In genomic region chr9:30613715-30614114, GRCm38 (mm10) we compare ENCODE assay signal across 13 mouse cellular contexts.
DNase-seq lines count a peak whose midpoint lies in the region; ATAC-seq and TF ChIP-seq lines count a peak whose summit lies in the region.
"Had no signal": no experiment of that assay in that cellular context is flagged by ENCODE, and none has a peak within 500 bp of the region (broad histone marks: within the 10 kb centered on the region; RNA-seq: fewer than 3 reads in every experiment).

No protein-coding gene starts in this region.

- ATAC-seq in hindbrain, embryonic 15.5 days (ENCODE audit: low FRiP score, low read depth), result 0 out of 2 replicates have a peak, but pooled peaks have one; percentile 42
- ATAC-seq in hindbrain, embryonic 12.5 days (ENCODE audit: low FRiP score), result no peak
- ATAC-seq in midbrain, embryonic 13.5 days, result peak; percentile 70
- no peak for ATAC-seq in midbrain, embryonic 11.5 days (ENCODE audit: low FRiP score)
- ATAC-seq in midbrain, embryonic 16.5 days, result peak; percentile 62; the same call in 1 of the 2 replicates
- ATAC-seq in erythroblast, adult 5-6 weeks (replicated peaks; ENCODE audit: low FRiP score, poor library complexity, severe bottlenecking), result no peak
- ATAC-seq: CD4-positive, CD25-positive, alpha-beta regulatory T cell, adult 4 months had no signal

- H3K9ac ChIP-seq in hindbrain, embryonic 15.5 days, result no peak overlapping the region
- H3K9ac ChIP-seq in hindbrain, embryonic 12.5 days, result no peak overlapping the region
- no peak overlapping the region for H3K9ac ChIP-seq in midbrain, embryonic 13.5 days (replicated peaks)
- no peak overlapping the region for H3K9ac ChIP-seq in midbrain, embryonic 11.5 days (ENCODE audit: low read length)
- no peak overlapping the region for H3K9ac ChIP-seq in midbrain, embryonic 16.5 days (ENCODE audit: low read depth, low read length)
- H3K9ac ChIP-seq: embryonic facial prominence, embryonic 12.5 days had no signal

- H3K27ac ChIP-seq in hindbrain, embryonic 15.5 days (replicated peaks), result no peak overlapping the region
- H3K27ac ChIP-seq in hindbrain, embryonic 12.5 days, result no peak overlapping the region
- H3K27ac ChIP-seq in midbrain, embryonic 13.5 days, result no peak overlapping the region
- no peak overlapping the region for H3K27ac ChIP-seq in midbrain, embryonic 11.5 days (ENCODE audit: low read depth, low read length)
- peak overlapping the region; percentile 26; the same call in 1 of the 2 replicates for H3K27ac ChIP-seq in midbrain, embryonic 16.5 days (ENCODE audit: low read length)
- H3K27ac ChIP-seq in cerebellum, adult 2 months (ENCODE audit: insufficient read depth, low read length), result no peak overlapping the region
- H3K27ac ChIP-seq: embryonic facial prominence, embryonic 12.5 days had no signal

- no peak overlapping the region for H3K4me3 ChIP-seq in hindbrain, embryonic 15.5 days
- no peak overlapping the region for H3K4me3 ChIP-seq in hindbrain, embryonic 12.5 days
- no peak overlapping the region for H3K4me3 ChIP-seq in midbrain, embryonic 13.5 days (replicated peaks)
- H3K4me3 ChIP-seq in midbrain, embryonic 11.5 days (ENCODE audit: low read depth, low read length), result no peak overlapping the region
- no peak overlapping the region for H3K4me3 ChIP-seq in midbrain, embryonic 16.5 days (ENCODE audit: low read depth, low read length)
- no peak overlapping the region for H3K4me3 ChIP-seq in cerebellum, adult 2 months (replicated peaks; ENCODE audit: insufficient read depth, low read depth, low read length)
- H3K4me3 ChIP-seq: embryonic facial prominence, embryonic 12.5 days had no signal

- 46% methylated on average over 6 of the region's 6 CpGs for WGBS in hindbrain, embryonic 15.5 days
- WGBS in hindbrain, embryonic 12.5 days, result 65% methylated on average over 6 of the region's 6 CpGs
- 68% methylated on average over 6 of the region's 6 CpGs for WGBS in midbrain, embryonic 13.5 days
- WGBS in midbrain, embryonic 11.5 days, result 81% methylated on average over 6 of the region's 6 CpGs
- WGBS in midbrain, embryonic 16.5 days, result 40% methylated on average over 6 of the region's 6 CpGs
- WGBS in cerebellum, adult 2 months, result 28% methylated on average over 6 of the region's 6 CpGs

- TF ChIP-seq POLR2A in cerebellum, adult 2 months (IDR thresholded peaks at IDR 0.05; ENCODE audit: borderline replicate concordance, insufficient read depth, low read length), result no peak

- TF ChIP-seq CTCF in cerebellum, adult 2 months (IDR thresholded peaks at IDR 0.05; ENCODE audit: borderline replicate concordance, insufficient read depth, low read depth, low read length), result no peak

- H3K4me2 ChIP-seq in hindbrain, embryonic 15.5 days, result 0 out of 2 replicates have a peak overlapping the region, but pooled peaks have one; percentile 11
- no peak overlapping the region for H3K4me2 ChIP-seq in hindbrain, embryonic 12.5 days (replicated peaks)
- H3K4me2 ChIP-seq in midbrain, embryonic 13.5 days (replicated peaks), result no peak overlapping the region
- no peak overlapping the region for H3K4me2 ChIP-seq in midbrain, embryonic 11.5 days
- no peak overlapping the region for H3K4me2 ChIP-seq in midbrain, embryonic 16.5 days (ENCODE audit: low read length)
- H3K4me2 ChIP-seq: embryonic facial prominence, embryonic 12.5 days had no signal

- H3K4me1 ChIP-seq in hindbrain, embryonic 15.5 days (replicated peaks), result peaks cover 8% of the 10 kb centered on the region; the same call in 1 of the 2 replicates
- no peaks in the 10 kb centered on the region for H3K4me1 ChIP-seq in hindbrain, embryonic 12.5 days
- peaks cover 5% of the 10 kb centered on the region; the same call in 1 of the 2 replicates for H3K4me1 ChIP-seq in midbrain, embryonic 13.5 days (replicated peaks)
- no peaks in the 10 kb centered on the region for H3K4me1 ChIP-seq in midbrain, embryonic 11.5 days (ENCODE audit: control insufficient read depth, insufficient read depth, low read length)
- H3K4me1 ChIP-seq in midbrain, embryonic 16.5 days (ENCODE audit: control insufficient read depth, insufficient read depth, low read length), result peaks cover 7% of the 10 kb centered on the region
- no peaks in the 10 kb centered on the region for H3K4me1 ChIP-seq in cerebellum, adult 2 months (ENCODE audit: control insufficient read depth, insufficient read depth, low read length)

- H3K27me3 ChIP-seq in hindbrain, embryonic 15.5 days, result no peaks in the 10 kb centered on the region
- H3K27me3 ChIP-seq in hindbrain, embryonic 12.5 days, result no peaks in the 10 kb centered on the region
- no peaks in the 10 kb centered on the region for H3K27me3 ChIP-seq in midbrain, embryonic 13.5 days
- no peaks in the 10 kb centered on the region for H3K27me3 ChIP-seq in midbrain, embryonic 11.5 days (ENCODE audit: control insufficient read depth, insufficient read depth, low read length)
- H3K27me3 ChIP-seq in midbrain, embryonic 16.5 days (ENCODE audit: control insufficient read depth, insufficient read depth, low read depth, low read length), result no peaks in the 10 kb centered on the region
- H3K27me3 ChIP-seq in cerebellum, adult 2 months (ENCODE audit: control insufficient read depth, insufficient read depth, low read length), result no peaks in the 10 kb centered on the region
- H3K27me3 ChIP-seq: embryonic facial prominence, embryonic 12.5 days had no signal

- no peaks in the 10 kb centered on the region for H3K9me3 ChIP-seq in hindbrain, embryonic 15.5 days
- no peaks in the 10 kb centered on the region for H3K9me3 ChIP-seq in hindbrain, embryonic 12.5 days (replicated peaks)
- no peaks in the 10 kb centered on the region for H3K9me3 ChIP-seq in midbrain, embryonic 13.5 days
- no peaks in the 10 kb centered on the region for H3K9me3 ChIP-seq in midbrain, embryonic 11.5 days (ENCODE audit: control insufficient read depth, low read length)
- no peaks in the 10 kb centered on the region for H3K9me3 ChIP-seq in midbrain, embryonic 16.5 days (replicated peaks; ENCODE audit: control insufficient read depth, low read length, poor library complexity, severe bottlenecking)
- H3K9me3 ChIP-seq: embryonic facial prominence, embryonic 12.5 days had no signal

- intact Hi-C loops in heart, postnatal 14 days (cut with DNase I), result no loop called here

- DNase-seq in midbrain, embryonic 11.5 days (ENCODE audit: low spot score, missing footprints), result no peak
- peak; percentile 19 to 21 for DNase-seq in heart, postnatal 14 days
- no peak for DNase-seq in cerebellum, adult 2 months
- DNase-seq: adrenal gland, postnatal 25 days; cerebellum, adult 8-10 months; right cerebral cortex, postnatal 25 days had no signal

- no peaks in the 10 kb centered on the region for H3K36me3 ChIP-seq in hindbrain, embryonic 15.5 days
- H3K36me3 ChIP-seq in hindbrain, embryonic 12.5 days, result no peaks in the 10 kb centered on the region
- H3K36me3 ChIP-seq in midbrain, embryonic 13.5 days, result no peaks in the 10 kb centered on the region
- no peaks in the 10 kb centered on the region for H3K36me3 ChIP-seq in midbrain, embryonic 11.5 days (ENCODE audit: control insufficient read depth, insufficient read depth, low read length)
- no peaks in the 10 kb centered on the region for H3K36me3 ChIP-seq in midbrain, embryonic 16.5 days (ENCODE audit: control insufficient read depth, insufficient read depth, low read length)
- H3K36me3 ChIP-seq: embryonic facial prominence, embryonic 12.5 days had no signal

Comparison
In these comparisons a context has a peak if more than half of its experiments do, and no peak if none do; other contexts are left out.
1. ATAC-seq: peak in hindbrain, embryonic 15.5 days (single experiment), midbrain, embryonic 13.5 days (single experiment) and midbrain, embryonic 16.5 days (single experiment); none in hindbrain, embryonic 12.5 days (single experiment), midbrain, embryonic 11.5 days (single experiment) and erythroblast, adult 5-6 weeks (single experiment).
2. DNase-seq: peak in heart, postnatal 14 days (2 of 2); none in midbrain, embryonic 11.5 days (single experiment) and cerebellum, adult 2 months (0 of 2).